Mouse (Mus musculus) kidney, adult 2 months (tissue): ENCODE measurements around the gene Gm33543.

Source experiments
- CTCF ChIP-seq: fragments of 200-500 bp; conservative IDR thresholded peaks from 2 replicates; pipeline ENCODE4 v1.5.1; 2011; ENCODE audit warnings: low read depth, mild to moderate bottlenecking, control low read depth, low read length, moderate library complexity, mixed read lengths; ENCODE audit not compliant: insufficient read depth, insufficient read length
- POLR2A ChIP-seq: fragments of 200-500 bp; IDR thresholded peaks from one replicate; pipeline ENCODE4 v1.6.1; 2011; ENCODE audit warnings: low read depth, low read length, control low read depth

DNA sequence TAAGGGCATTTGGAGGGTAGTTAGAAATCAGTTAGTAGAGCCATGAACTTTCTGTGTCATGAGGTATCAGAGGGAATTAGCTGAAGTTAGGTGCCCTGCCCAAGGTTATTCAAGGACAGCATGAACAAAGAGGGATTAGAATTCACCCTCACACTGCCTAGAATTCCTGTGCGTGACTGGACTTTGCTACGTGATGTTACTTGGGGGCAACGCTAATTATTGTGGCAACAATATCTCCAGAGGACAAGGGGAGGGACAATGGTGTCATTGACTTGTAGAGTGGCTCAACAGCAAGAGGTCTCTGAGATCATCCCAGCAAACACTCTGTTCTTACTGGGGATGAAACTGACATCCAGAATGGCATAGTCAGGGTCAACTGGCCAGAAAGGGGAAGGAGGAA, 2.9 kb downstream of the Gm33543 start:
- TF ChIP-seq CTCF = no peak
- no peak for TF ChIP-seq POLR2A
